Mouse (Mus musculus): ENCODE measurements around the gene E330021D16Rik.
A peak's percentile ranks its signal among the peaks of the same experiment; 100 is the strongest.
"Not testable (repeated sequence)": the region's sequence is repeated elsewhere in the genome, so short reads cannot be mapped to it uniquely, and the experiment has no call there.

Gene E330021D16Rik

GRCm38 (mm10) chr6:136415133-136415775 is at the start of gene E330021D16Rik:
Gene E330021D16Rik, minus strand, starts transcription at chr6:136415569.
- peak in 1 of 2 experiments; percentile 6 for DNase-seq

- DNase-seq = peak; percentile 54 to 63
These were observed 49.7 kb upstream of the E330021D16Rik start for GRCm38 (mm10) chr6:136465021-136465420.

GRCm38 (mm10) chr6:136464121-136464621 is 48.8 kb upstream of the E330021D16Rik start:
- DNase-seq = peak; percentile 62 to 63

GRCm38 (mm10) chr6:136463491-136463890 is 48.1 kb upstream of the E330021D16Rik start:
- peak; percentile 60 to 66 for DNase-seq

- DNase-seq = no peak
These were observed 43.8 kb upstream of the E330021D16Rik start for GRCm38 (mm10) chr6:136459156-136459555.

GRCm38 (mm10) chr6:136456302-136456701 is 40.9 kb upstream of the E330021D16Rik start:
- DNase-seq = no peak

- DNase-seq = no peak
These were observed 40.3 kb upstream of the E330021D16Rik start for GRCm38 (mm10) chr6:136455696-136456095.

GRCm38 (mm10) chr6:136452623-136453022 is 37.3 kb upstream of the E330021D16Rik start:
- DNase-seq = no peak

- no peak for DNase-seq
These were observed 35.5 kb upstream of the E330021D16Rik start for GRCm38 (mm10) chr6:136450863-136451262.

GRCm38 (mm10) chr6:136449930-136450329 is 34.6 kb upstream of the E330021D16Rik start:
- no peak for DNase-seq

- peak; percentile 71 to 75 for DNase-seq
These were observed 33.9 kb upstream of the E330021D16Rik start for GRCm38 (mm10) chr6:136449270-136449692.

GRCm38 (mm10) chr6:136439205-136439604 is 23.8 kb upstream of the E330021D16Rik start:
- DNase-seq = not testable (repeated sequence)

- not testable (repeated sequence) for DNase-seq
These were observed 20.8 kb upstream of the E330021D16Rik start for GRCm38 (mm10) chr6:136436151-136436550.

- DNase-seq = no peak
These were observed 18.2 kb upstream of the E330021D16Rik start for GRCm38 (mm10) chr6:136433573-136433972.

GRCm38 (mm10) chr6:136431896-136432248 is 16.5 kb upstream of the E330021D16Rik start:
- no peak for DNase-seq

GRCm38 (mm10) chr6:136431169-136431895 is 16.0 kb upstream of the E330021D16Rik start:
- no peak for DNase-seq

GRCm38 (mm10) chr6:136429441-136429840 is 14.1 kb upstream of the E330021D16Rik start:
- no peak for DNase-seq

GRCm38 (mm10) chr6:136428412-136428811 is 13.0 kb upstream of the E330021D16Rik start:
- no peak for DNase-seq

GRCm38 (mm10) chr6:136427240-136427639 is 11.9 kb upstream of the E330021D16Rik start:
- no peak for DNase-seq

- no peak for DNase-seq
These were observed 10.6 kb upstream of the E330021D16Rik start for GRCm38 (mm10) chr6:136425956-136426355.

- no peak for DNase-seq
These were observed 8.8 kb upstream of the E330021D16Rik start for GRCm38 (mm10) chr6:136424166-136424565.

GRCm38 (mm10) chr6:136423201-136423600 is 7.8 kb upstream of the E330021D16Rik start:
- no peak for DNase-seq

- DNase-seq = peak; percentile 78 to 79
These were observed 6.9 kb upstream of the E330021D16Rik start for GRCm38 (mm10) chr6:136422084-136422853.
